ENCODE assay signal across 10 mouse cellular contexts in the genomic region with DNA sequence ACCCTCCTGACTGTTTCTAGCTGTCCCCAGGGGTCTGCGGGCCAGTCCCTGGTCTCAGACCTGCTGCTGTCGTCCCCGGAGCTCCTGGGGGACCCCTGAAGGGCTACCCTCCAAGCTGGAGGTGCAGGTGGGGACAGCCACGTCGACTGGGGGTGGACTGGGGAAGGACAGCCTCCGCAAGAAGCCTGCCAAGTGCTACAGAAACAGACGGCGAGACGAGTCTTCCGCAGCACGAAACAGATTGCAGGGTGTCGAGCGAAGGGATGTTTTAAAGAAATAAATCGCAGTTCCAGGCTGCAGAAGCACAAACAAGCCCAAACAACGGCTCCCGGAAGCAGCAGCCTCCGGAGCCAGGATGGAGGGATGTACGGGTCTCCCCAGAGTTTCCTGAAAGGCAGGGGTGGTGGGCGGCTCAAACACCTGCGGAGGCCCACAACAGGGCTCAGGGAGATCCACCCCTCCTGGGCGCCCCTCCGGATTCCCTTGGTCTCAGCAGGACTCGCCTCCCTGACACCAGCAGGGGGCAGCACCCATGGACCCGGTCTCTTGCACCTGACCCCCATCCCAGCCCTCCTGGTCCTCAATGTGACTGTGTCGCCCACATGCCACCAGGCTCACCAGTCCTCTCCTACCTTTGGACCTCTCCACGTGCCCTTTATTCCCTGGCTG. TPM values are rescaled to one million over a fixed set of nuclear protein-coding genes. Genes with fewer than 3 reads are reported as not detected.
DNase-seq lines count a peak whose midpoint lies in the region; ATAC-seq and TF ChIP-seq lines count a peak whose summit lies in the region.
"Had no signal": no experiment of that assay in that cellular context is flagged by ENCODE, and none has a peak within 500 bp of the region (broad histone marks: within the 10 kb centered on the region; RNA-seq: fewer than 3 reads in every experiment).

No protein-coding gene starts in this region.

- intact Hi-C loops in gastrocnemius, adult 2 months (cut with DNase I): no loop called here

- no peak for TF ChIP-seq POLR2A in small intestine, adult 2 months (IDR thresholded peaks at IDR 0.05; ENCODE audit: low read depth, low read length)

- no peak for DNase-seq in gastrocnemius, adult 2 months
- DNase-seq in gastrocnemius, adult 8-10 months (ENCODE audit: low spot score in 2 of 2): no peak
- no peak for DNase-seq in neural tube, embryonic 10.5 days (ENCODE audit: extremely low spot score, low spot score)
- DNase-seq in forebrain, postnatal 0 days: peak; percentile 75
- DNase-seq in layer of hippocampus, postnatal 36 days: peak; percentile 70 to 76
- DNase-seq in urinary bladder, adult 2 months (ENCODE audit: low spot score): no peak

- peak; percentile 64 for TF ChIP-seq CTCF in gastrocnemius, adult 2 months (IDR thresholded peaks at IDR 0.05)
- TF ChIP-seq CTCF in forebrain, postnatal 0 days (IDR thresholded peaks at IDR 0.05; ENCODE audit: low read depth): peak; percentile 63
- peak; percentile 37; the same call in 1 of the 2 replicates for TF ChIP-seq CTCF in small intestine, adult 2 months (IDR thresholded peaks at IDR 0.05; ENCODE audit: extremely low read depth, insufficient read length, insufficient replicate concordance, low read depth, low read length)

- 64% methylated on average over 26 of the region's 26 CpGs for WGBS in neural tube, embryonic 12.5 days
- 46% methylated on average over 26 of the region's 26 CpGs for WGBS in forebrain, postnatal 0 days
- 63% methylated on average over 26 of the region's 26 CpGs for WGBS in small intestine, adult 2 months

- H3K4me3 ChIP-seq in gastrocnemius, adult 2 months: peak overlapping the region; percentile 25; the same call in 1 of the 2 replicates
- no peak overlapping the region for H3K4me3 ChIP-seq in neural tube, embryonic 12.5 days
- no peak overlapping the region for H3K4me3 ChIP-seq in forebrain, postnatal 0 days (ENCODE audit: low read depth, low read length)
- H3K4me3 ChIP-seq in small intestine, adult 2 months (ENCODE audit: low read depth, low read length): no peak overlapping the region
- H3K4me3 ChIP-seq: erythroblast, embryonic 14.5 days; megakaryocyte, embryonic 14.5 days had no signal

- H3K36me3 ChIP-seq in neural tube, embryonic 12.5 days: peaks cover 26% of the 10 kb centered on the region; the same call in 1 of the 2 replicates
- peaks cover 14% of the 10 kb centered on the region; the same call in 1 of the 2 replicates for H3K36me3 ChIP-seq in forebrain, postnatal 0 days (ENCODE audit: insufficient read depth)
- no peaks in the 10 kb centered on the region for H3K36me3 ChIP-seq in small intestine, adult 2 months (ENCODE audit: control insufficient read depth, insufficient read depth, low read length)

- no peak for ATAC-seq in neural tube, embryonic 12.5 days (ENCODE audit: low FRiP score, low read depth)
- peak; percentile 66 for ATAC-seq in forebrain, postnatal 0 days

- H3K9me3 ChIP-seq in neural tube, embryonic 12.5 days: no peaks in the 10 kb centered on the region
- no peaks in the 10 kb centered on the region for H3K9me3 ChIP-seq in forebrain, postnatal 0 days (ENCODE audit: low read length)
- H3K9me3 ChIP-seq: megakaryocyte, embryonic 14.5 days had no signal

- H3K27ac ChIP-seq in gastrocnemius, adult 2 months: no peak overlapping the region; the same call in 1 of the 2 replicates
- H3K27ac ChIP-seq in neural tube, embryonic 12.5 days: 0 out of 2 replicates have a peak overlapping the region, but pooled peaks have one; percentile 7
- peak overlapping the region; percentile 35; the same call in 1 of the 2 replicates for H3K27ac ChIP-seq in forebrain, postnatal 0 days (ENCODE audit: low read depth, low read length)
- no peak overlapping the region for H3K27ac ChIP-seq in small intestine, adult 2 months (ENCODE audit: insufficient read depth, low read depth, low read length)

- no peak overlapping the region for H3K9ac ChIP-seq in neural tube, embryonic 12.5 days
- no peak overlapping the region for H3K9ac ChIP-seq in forebrain, postnatal 0 days

- no peak overlapping the region for H3K4me2 ChIP-seq in neural tube, embryonic 12.5 days (replicated peaks)
- peak overlapping the region; percentile 24 for H3K4me2 ChIP-seq in forebrain, postnatal 0 days (ENCODE audit: low read depth)

- H3K27me3 ChIP-seq in neural tube, embryonic 12.5 days (replicated peaks): no peaks in the 10 kb centered on the region
- no peaks in the 10 kb centered on the region for H3K27me3 ChIP-seq in forebrain, postnatal 0 days (ENCODE audit: insufficient read depth, low read length)
- H3K27me3 ChIP-seq in small intestine, adult 2 months (ENCODE audit: control insufficient read depth, insufficient read depth, low read length): no peaks in the 10 kb centered on the region

- peaks cover 9% of the 10 kb centered on the region; the same call in 1 of the 2 replicates for H3K4me1 ChIP-seq in neural tube, embryonic 12.5 days
- peaks cover 7% of the 10 kb centered on the region; the same call in 1 of the 2 replicates for H3K4me1 ChIP-seq in forebrain, postnatal 0 days (ENCODE audit: insufficient read depth)
- peaks cover 3% of the 10 kb centered on the region; the same call in 1 of the 2 replicates for H3K4me1 ChIP-seq in small intestine, adult 2 months (ENCODE audit: control insufficient read depth, insufficient read depth, insufficient read length, low read length)
- H3K4me1 ChIP-seq: megakaryocyte, embryonic 14.5 days had no signal

RNA-seq across cellular contexts. Expression of gene Tbc1d16, which starts 29.6 kb away (rescaled TPM):
- total RNA-seq in gastrocnemius, adult 2 months (2021): 10 to 100 TPM; 30.7 to 36.6 TPM
- 10 to 100 TPM; 31.6 to 45.5 (median 40.5) TPM for total RNA-seq in gastrocnemius, adult 8-10 months (2022)
- 26.0 and 38.1 TPM in 2 replicates for polyA plus RNA-seq in neural tube, embryonic 12.5 days (2016; fragmentation: Nextera tagmentation; extraction: Ambion mirVana)
- total RNA-seq in forebrain, postnatal 0 days (2014; rRNA removed): 133 and 153 TPM in 2 replicates
- 41.2 and 60.4 TPM in 2 replicates for polyA plus RNA-seq in forebrain, postnatal 0 days (2015; fragmentation: Nextera tagmentation; extraction: Ambion mirVana)
- total RNA-seq in layer of hippocampus, postnatal 36 days (2021): 10 to 100 TPM; 47.9 to 50.9 TPM
- 4.3 and 5.0 TPM in 2 replicates for polyA plus RNA-seq in small intestine, adult 2 months (2012; rRNA removed)
- 15.8 and 20.8 TPM in 2 replicates for polyA plus RNA-seq in urinary bladder, adult 2 months (2012; rRNA removed)

RNA-seq across cellular contexts. Expression of gene Ccdc40, which starts 29.7 kb away (rescaled TPM):
- not detected for total RNA-seq in gastrocnemius, adult 2 months (2021)
- 1 to 10 TPM in 1 of 4 experiments, not detected in 3; 1.3 TPM for total RNA-seq in gastrocnemius, adult 8-10 months (2022)
- polyA plus RNA-seq in neural tube, embryonic 12.5 days (2016; fragmentation: Nextera tagmentation; extraction: Ambion mirVana): 11.5 and 18.0 TPM in 2 replicates
- total RNA-seq in forebrain, postnatal 0 days (2014; rRNA removed): 10.5 and 14.6 TPM in 2 replicates
- 7.2 and 11.8 TPM in 2 replicates for polyA plus RNA-seq in forebrain, postnatal 0 days (2015; fragmentation: Nextera tagmentation; extraction: Ambion mirVana)
- 1 to 10 TPM; 1.6 to 2.3 TPM for total RNA-seq in layer of hippocampus, postnatal 36 days (2021)
- 0.18 and 0.20 TPM in 2 replicates for polyA plus RNA-seq in small intestine, adult 2 months (2012; rRNA removed)
- 0.66 and 0.77 TPM in 2 replicates for polyA plus RNA-seq in urinary bladder, adult 2 months (2012; rRNA removed)

Comparison
In these comparisons a context has a peak if more than half of its experiments do, and no peak if none do; other contexts are left out.
1. DNase-seq: peak in forebrain, postnatal 0 days (single experiment) and layer of hippocampus, postnatal 36 days (2 of 2); none in gastrocnemius, adult 2 months (single experiment), gastrocnemius, adult 8-10 months (0 of 2), neural tube, embryonic 10.5 days (single experiment) and urinary bladder, adult 2 months (single experiment).
2. H3K27ac ChIP-seq: peak in neural tube, embryonic 12.5 days (single experiment) and forebrain, postnatal 0 days (single experiment); none in gastrocnemius, adult 2 months (single experiment) and small intestine, adult 2 months (single experiment).
3. Peak in every context shown above with its lines, with median percentiles within 50 percentile points of each other: CTCF ChIP-seq.